Mouse (Mus musculus) CH12F3 (cell line): ENCODE data around the gene Psapl1.
"Not testable (repeated sequence)": the region's sequence is repeated elsewhere in the genome, so short reads cannot be mapped to it uniquely, and the experiment has no call there.

Experiments
- in situ Hi-C: fragments of 300-500 bp; cut with MboI; formaldehyde crosslinking; loops from 2 replicates; pipeline ENCODE4 v1.14.3; 2020; ENCODE audit warnings: low sequenced_read_pairs

Gene Psapl1

GRCm38 (mm10) chr5:36202781-36203180, 1.0 kb upstream of the Psapl1 start:
- in situ Hi-C loops: no loop called here

GRCm38 (mm10) chr5:36203421-36203820, 400 bp upstream of the Psapl1 start:
- in situ Hi-C loops: no loop called here

- in situ Hi-C loops: no loop called here
These were observed 1.6 kb downstream of the Psapl1 start for GRCm38 (mm10) chr5:36205397-36205796.

- in situ Hi-C loops: no loop called here
These were observed 5.0 kb downstream of the Psapl1 start for GRCm38 (mm10) chr5:36208803-36209202.

- in situ Hi-C loops: no loop called here
These were observed 9.5 kb downstream of the Psapl1 start for GRCm38 (mm10) chr5:36213310-36213709.

- in situ Hi-C loops: loop anchor here (10.0 kb wide), 1 partner anchor 185 kb away; no protein-coding TSS in a partner anchor
These were observed 16.3 kb downstream of the Psapl1 start for GRCm38 (mm10) chr5:36220105-36220504.

GRCm38 (mm10) chr5:36220626-36221025, 16.8 kb downstream of the Psapl1 start:
- in situ Hi-C loops: loop anchor here (10.0 kb wide), 1 partner anchor 186 kb away; no protein-coding TSS in a partner anchor

- in situ Hi-C loops: loop anchor here (10.0 kb wide), 1 partner anchor 189 kb away; no protein-coding TSS in a partner anchor
These were observed 20.0 kb downstream of the Psapl1 start for GRCm38 (mm10) chr5:36223787-36224186.

- in situ Hi-C loops: loop anchor here (10.0 kb wide), 1 partner anchor 191 kb away; no protein-coding TSS in a partner anchor
These were observed 22.0 kb downstream of the Psapl1 start for GRCm38 (mm10) chr5:36225855-36226254.

GRCm38 (mm10) chr5:36226296-36226695, 22.5 kb downstream of the Psapl1 start:
- in situ Hi-C loops: loop anchor here (10.0 kb wide), 1 partner anchor 191 kb away; no protein-coding TSS in a partner anchor

GRCm38 (mm10) chr5:36228405-36229370, 24.9 kb downstream of the Psapl1 start:
- in situ Hi-C loops: loop anchor here (10.0 kb wide), 1 partner anchor 194 kb away; no protein-coding TSS in a partner anchor

GRCm38 (mm10) chr5:36230301-36230780, 26.5 kb downstream of the Psapl1 start:
- in situ Hi-C loops: no loop called here

- in situ Hi-C loops: not testable (repeated sequence)
These were observed 33.7 kb downstream of the Psapl1 start for GRCm38 (mm10) chr5:36237526-36237925.

- in situ Hi-C loops: no loop called here
These were observed 44.2 kb downstream of the Psapl1 start for GRCm38 (mm10) chr5:36248022-36248421.

- in situ Hi-C loops: no loop called here
These were observed 49.1 kb downstream of the Psapl1 start for GRCm38 (mm10) chr5:36252746-36253504.

- in situ Hi-C loops: no loop called here
These were observed 51.1 kb downstream of the Psapl1 start for GRCm38 (mm10) chr5:36254642-36255516.
